Mouse (Mus musculus) neural tube, embryonic 11.5 days (tissue): ENCODE results near the gene Slc22a21. TPM values are rescaled to one million over a fixed set of nuclear protein-coding genes. Genes with fewer than 3 reads are reported as not detected.
A peak's percentile ranks its signal among the peaks of the same experiment; 100 is the strongest.
"Not testable (repeated sequence)": the region's sequence is repeated elsewhere in the genome, so short reads cannot be mapped to it uniquely, and the experiment has no call there.

ENCODE experiments used
- ATAC-seq: fragments of 200-750 bp; cut with Nextera tagmentation; 2 replicates; pipeline ENCODE4 v1.8.0; 2017; ENCODE audit warnings: moderate number of reproducible peaks, mild to moderate bottlenecking, moderate TSS enrichment, moderate library complexity; ENCODE audit not compliant: insufficient read depth, low FRiP score, low TSS enrichment
- DNase-seq: peaks from one replicate; pipeline ENCODE4 v3.0.0-alpha.2; 2015; ENCODE audit warnings: low spot score
- H3K27ac ChIP-seq: fragments of 300-500 bp; sonication (generic); 2 replicates; pipeline ENCODE4 v1.5.1; 2014; ENCODE audit warnings: low read depth, mild to moderate bottlenecking, low read length
- H3K27me3 ChIP-seq: fragments of 300-500 bp; sonication (generic); 2 replicates; pipeline ENCODE4 v1.6.1; 2014; ENCODE audit warnings: mild to moderate bottlenecking, low read length, mixed read lengths; ENCODE audit not compliant: control insufficient read depth, insufficient read depth
- H3K36me3 ChIP-seq: fragments of 300-500 bp; sonication (generic); 2 replicates; pipeline ENCODE4 v1.6.1; 2014; ENCODE audit warnings: mild to moderate bottlenecking, low read length, moderate library complexity, mixed read lengths; ENCODE audit not compliant: control insufficient read depth, insufficient read depth
- H3K4me1 ChIP-seq: fragments of 300-500 bp; sonication (generic); 2 replicates; pipeline ENCODE4 v1.6.1; 2014; ENCODE audit warnings: low read length, mixed read lengths; ENCODE audit not compliant: control insufficient read depth, insufficient read depth
- H3K4me2 ChIP-seq: fragments of 300-500 bp; sonication (generic); 2 replicates; pipeline ENCODE4 v1.6.1; 2014; ENCODE audit warnings: low read depth, mild to moderate bottlenecking, moderate library complexity
- H3K4me3 ChIP-seq: fragments of 300-500 bp; sonication (generic); 2 replicates; pipeline ENCODE4 v1.5.1; 2014; ENCODE audit warnings: low read depth, low read length
- H3K9ac ChIP-seq: fragments of 300-500 bp; sonication (generic); 2 replicates; pipeline ENCODE4 v1.6.1; 2014; ENCODE audit warnings: mild to moderate bottlenecking, low read length
- H3K9me3 ChIP-seq: fragments of 300-500 bp; sonication (generic); 2 replicates; pipeline ENCODE4 v1.6.1; 2016; ENCODE audit warnings: low read length; ENCODE audit not compliant: control insufficient read depth
- WGBS: fragments of 180-500 bp; shearing (Covaris S2); extraction: QIAGEN DNeasy Blood & Tissue Kit; methylation state at CpG from one replicate; pipeline ENCODE4 v1.1.7; 2014; 5-methylcytosine and 5-hydroxymethylcytosine counted together
- polyA plus RNA-seq: library from polyadenylated mRNA; unstranded; fragments of >200 nt; fragmentation: Nextera tagmentation; extraction: Ambion mirVana; gene quantifications from 2 replicates; pipeline ENCODE4 v1.2.1, GENCODE M21; 2014

Slc22a21 gene
- polyA plus RNA-seq, 1 experiment from 2014 or later, result 2.9 TPM

- ATAC-seq (no peak), DNase-seq (no peak)
- 83% methylated on average over 3 of the region's 3 CpGs for WGBS
- no peaks in the 10 kb centered on the region for H3K27me3 ChIP-seq
- no peak overlapping the region for H3K27ac ChIP-seq
- no peaks in the 10 kb centered on the region for H3K4me1 ChIP-seq
- H3K36me3 ChIP-seq, result no peaks in the 10 kb centered on the region
- H3K4me2 ChIP-seq, result no peak overlapping the region
- no peaks in the 10 kb centered on the region for H3K9me3 ChIP-seq
- no peak overlapping the region for H3K9ac ChIP-seq
- H3K4me3 ChIP-seq, result no peak overlapping the region
These were observed 2.5 kb downstream of the Slc22a21 start for GRCm38 (mm10) chr11:53977672-53978071.

DNA sequence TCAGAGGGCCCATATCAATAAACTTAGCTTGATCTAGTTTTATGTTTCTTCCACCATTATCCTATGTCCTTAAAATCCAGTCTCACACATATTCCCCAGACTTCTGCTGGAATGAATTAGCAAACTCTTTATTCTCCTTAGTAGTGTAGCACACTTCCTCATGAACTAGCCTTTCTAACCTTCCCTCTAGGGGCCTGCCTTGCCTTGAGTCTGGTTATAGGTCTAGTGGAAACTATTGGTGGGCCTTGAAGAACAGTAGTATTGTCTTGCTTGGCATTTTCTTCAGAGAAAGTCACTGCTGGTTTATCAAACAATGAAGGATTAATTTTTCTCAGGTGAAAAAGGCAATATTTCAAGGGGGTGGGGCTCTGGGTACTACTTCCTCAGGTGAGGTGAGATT, 4.6 kb downstream of the Slc22a21 start:
- no peak overlapping the region for H3K27ac ChIP-seq
- no peak overlapping the region for H3K9ac ChIP-seq
- DNase-seq (no peak), ATAC-seq (no peak)
- no peaks in the 10 kb centered on the region for H3K4me1 ChIP-seq
- no peaks in the 10 kb centered on the region for H3K9me3 ChIP-seq
- no peaks in the 10 kb centered on the region for H3K27me3 ChIP-seq
- no peaks in the 10 kb centered on the region for H3K36me3 ChIP-seq
- no peak overlapping the region for H3K4me2 ChIP-seq
- no peak overlapping the region for H3K4me3 ChIP-seq

GRCm38 (mm10) chr11:53958984-53959383, 21.1 kb downstream of the Slc22a21 start:
- Histone ChIP-seq H3K9ac (no peak overlapping the region), H3K4me2 (no peak overlapping the region), H3K27me3 (no peaks in the 10 kb centered on the region), H3K4me1 (no peaks in the 10 kb centered on the region), H3K36me3 (no peaks in the 10 kb centered on the region), H3K27ac (no peak overlapping the region), H3K4me3 (no peak overlapping the region), H3K9me3 (no peaks in the 10 kb centered on the region)
- ATAC-seq (no peak), DNase-seq (peak; percentile 17)
- 46% methylated on average over 3 of the region's 3 CpGs for WGBS

- H3K9me3 ChIP-seq, H3K4me3 ChIP-seq, H3K27ac ChIP-seq, ATAC-seq, H3K4me2 ChIP-seq, H3K4me1 ChIP-seq, H3K27me3 ChIP-seq, H3K36me3 ChIP-seq, H3K9ac ChIP-seq, DNase-seq: not testable (repeated sequence)
- 44% methylated on average over 4 of the region's 4 CpGs for WGBS
These were observed 22.0 kb downstream of the Slc22a21 start for GRCm38 (mm10) chr11:53958176-53958575.

GRCm38 (mm10) chr11:53956636-53957035, 23.5 kb downstream of the Slc22a21 start:
- no peaks in the 10 kb centered on the region for H3K4me1 ChIP-seq
- 81% methylated on average over 1 of the region's 1 CpGs for WGBS
- H3K9ac ChIP-seq, result no peak overlapping the region
- H3K4me2 ChIP-seq, result no peak overlapping the region
- DNase-seq (no peak), ATAC-seq (no peak)
- no peaks in the 10 kb centered on the region for H3K27me3 ChIP-seq
- H3K27ac ChIP-seq, result no peak overlapping the region
- no peaks in the 10 kb centered on the region for H3K36me3 ChIP-seq
- no peak overlapping the region for H3K4me3 ChIP-seq
- no peaks in the 10 kb centered on the region for H3K9me3 ChIP-seq

- DNase-seq (no peak), ATAC-seq (no peak)
- no peaks in the 10 kb centered on the region for H3K9me3 ChIP-seq
- no peak overlapping the region for H3K27ac ChIP-seq
- no peak overlapping the region for H3K9ac ChIP-seq
- no peaks in the 10 kb centered on the region for H3K36me3 ChIP-seq
- no peak overlapping the region for H3K4me3 ChIP-seq
- WGBS, result 80% methylated on average over 3 of the region's 3 CpGs
- H3K4me2 ChIP-seq, result no peak overlapping the region
- H3K4me1 ChIP-seq, result no peaks in the 10 kb centered on the region
- H3K27me3 ChIP-seq, result no peaks in the 10 kb centered on the region
These were observed 25.5 kb downstream of the Slc22a21 start for GRCm38 (mm10) chr11:53954653-53955052.

DNA sequence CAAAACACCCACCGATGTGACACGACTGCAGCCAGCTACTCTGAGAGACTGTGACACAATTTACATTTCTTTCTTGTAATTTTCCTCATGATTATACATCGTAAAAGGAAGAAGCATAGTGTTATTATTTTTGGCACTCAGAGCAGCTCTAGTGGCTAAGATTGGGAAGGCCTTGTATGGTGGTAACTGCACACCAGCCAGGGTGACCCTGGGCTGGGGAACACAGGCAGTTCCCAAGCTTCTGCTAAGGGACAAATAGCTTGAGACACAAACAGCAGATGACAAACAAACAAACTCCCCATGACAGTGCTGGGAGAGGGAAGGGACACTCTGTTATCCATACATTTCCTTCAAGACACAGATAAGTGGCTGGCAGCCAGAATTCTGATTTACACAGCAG, 30.0 kb downstream of the Slc22a21 start:
- not testable (repeated sequence) for DNase-seq, H3K4me3 ChIP-seq, H3K4me2 ChIP-seq, H3K4me1 ChIP-seq, H3K27me3 ChIP-seq, ATAC-seq, H3K9ac ChIP-seq, H3K36me3 ChIP-seq, H3K27ac ChIP-seq, H3K9me3 ChIP-seq
- WGBS, result no CpG with 5 or more reads among the region's 3 CpGs

DNA sequence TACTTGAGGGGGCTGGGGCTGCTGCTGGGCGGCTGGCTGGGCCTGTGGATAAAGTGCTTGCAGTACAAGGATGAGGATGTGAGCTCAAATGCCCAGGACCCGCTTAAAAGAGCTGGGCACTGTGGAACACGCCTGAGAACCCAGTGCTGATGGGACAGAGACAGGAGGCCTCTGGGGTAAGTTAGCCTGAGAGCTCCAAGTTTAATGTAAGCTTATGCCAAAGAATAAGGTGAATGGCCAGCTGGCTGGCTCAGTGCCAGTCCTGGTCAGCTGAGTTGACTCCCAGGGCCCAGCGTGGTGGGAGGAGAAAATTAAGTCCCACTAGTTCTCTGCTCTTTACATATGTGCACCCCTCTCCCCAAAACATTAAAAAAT, 48.2 kb downstream of the Slc22a21 start:
- not testable (repeated sequence) for H3K4me2 ChIP-seq, H3K4me1 ChIP-seq, ATAC-seq, H3K27ac ChIP-seq, H3K4me3 ChIP-seq, H3K9me3 ChIP-seq, H3K27me3 ChIP-seq, DNase-seq, H3K9ac ChIP-seq, H3K36me3 ChIP-seq
- 80% methylated on average over 4 of the region's 4 CpGs for WGBS

DNA sequence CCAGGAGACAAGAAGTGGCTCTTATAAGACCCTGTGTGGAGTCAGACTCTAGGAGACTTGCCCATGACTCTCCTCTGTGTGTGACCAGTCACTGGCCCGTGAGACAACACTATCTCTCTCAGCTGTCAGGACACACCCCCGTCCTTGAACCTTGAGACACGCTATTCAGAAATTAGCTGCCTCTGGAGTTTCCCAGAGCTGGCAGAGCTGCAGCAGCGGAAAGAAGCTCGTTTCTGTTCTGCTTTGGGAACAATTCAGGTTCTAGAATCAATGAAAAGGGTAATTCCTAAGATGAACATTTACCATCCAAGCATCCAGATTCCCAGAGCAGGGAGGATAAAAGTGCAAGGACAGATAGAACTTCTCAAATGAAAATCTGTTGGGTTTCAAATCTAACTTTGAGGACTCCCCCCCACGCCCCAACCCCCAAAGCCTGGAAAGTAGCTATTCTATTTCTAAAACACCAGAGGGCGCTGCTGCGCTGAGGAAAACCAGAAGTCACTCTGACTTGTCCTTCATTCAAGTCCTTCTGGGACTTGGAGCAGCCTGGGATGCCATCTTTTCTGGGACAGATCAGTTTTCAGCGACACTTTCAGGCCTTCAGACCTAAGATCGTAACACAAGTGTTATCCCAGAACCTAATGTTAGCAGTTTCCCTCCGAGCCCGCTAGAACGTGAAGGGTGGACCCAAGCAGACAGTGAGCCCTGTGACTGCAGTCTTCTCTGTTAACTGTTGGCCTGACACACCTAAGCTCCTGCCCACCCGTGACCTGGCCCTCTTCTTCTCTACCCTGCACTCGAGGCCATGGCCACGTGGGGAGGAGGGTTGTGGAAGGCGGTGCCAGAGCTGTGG, 48.8 kb downstream of the Slc22a21 start:
- no peaks in the 10 kb centered on the region for H3K4me1 ChIP-seq
- H3K27me3 ChIP-seq, result no peaks in the 10 kb centered on the region
- no peak overlapping the region for H3K4me3 ChIP-seq
- no peaks in the 10 kb centered on the region for H3K9me3 ChIP-seq
- no peak for ATAC-seq
- H3K4me2 ChIP-seq, result no peak overlapping the region
- H3K36me3 ChIP-seq, result no peaks in the 10 kb centered on the region
- no peak overlapping the region for H3K9ac ChIP-seq
- 38% methylated on average over 17 of the region's 17 CpGs for WGBS
- no peak overlapping the region for H3K27ac ChIP-seq
- DNase-seq, result peak; percentile 56
